Mouse (Mus musculus): ENCODE results near the gene Ccdc43. TPM values are rescaled to one million over a fixed set of nuclear protein-coding genes. Genes with fewer than 3 reads are reported as not detected.
A peak's percentile ranks its signal among the peaks of the same experiment; 100 is the strongest.
"Not testable (repeated sequence)": the region's sequence is repeated elsewhere in the genome, so short reads cannot be mapped to it uniquely, and the experiment has no call there.

The Ccdc43 gene
- 46.5 and 51.1 TPM in 2 replicates for total RNA-seq (2017)

DNA sequence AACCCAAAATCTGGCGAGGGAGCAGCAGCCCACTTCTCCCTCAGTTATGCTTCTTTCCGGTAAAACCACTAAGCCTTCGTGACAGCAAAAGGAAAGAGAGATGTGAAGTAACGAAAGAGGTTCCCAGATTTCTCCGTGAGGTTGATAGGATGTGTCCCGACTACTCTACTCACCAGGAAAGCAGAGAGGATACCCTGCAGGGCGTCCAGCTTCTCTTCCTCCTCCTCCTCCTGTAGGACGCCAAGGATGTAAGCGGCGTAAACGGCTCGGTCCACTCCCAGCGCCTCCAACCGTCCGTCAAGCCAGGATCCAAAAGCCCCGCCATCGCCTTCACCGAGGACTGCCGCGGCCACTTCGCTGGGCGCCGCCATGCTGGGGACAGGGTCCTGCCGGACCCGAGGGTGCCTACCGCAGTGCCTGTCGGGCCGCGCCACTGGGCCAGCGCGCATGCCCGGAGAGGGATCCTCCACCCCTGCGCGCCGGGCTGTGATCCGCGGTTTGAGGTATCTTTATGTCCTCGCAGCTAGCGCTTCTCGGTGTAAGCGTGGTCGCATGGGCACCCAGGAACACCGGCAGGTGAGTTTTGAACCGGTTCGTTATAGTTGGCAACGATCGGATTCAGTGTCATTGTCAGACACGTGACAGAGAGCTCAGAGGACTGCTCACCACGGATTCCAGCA is at the start of gene Ccdc43:
Gene Ccdc43 (minus strand): TSS at position 445 of the 680 bp plus-strand sequence.
- peak; percentile 93 to 95 for ATAC-seq (replicated peaks in 1 of 2; ENCODE audit: insufficient read depth in 1 of 2, low FRiP score in 2 of 2, low TSS enrichment in 1 of 2, low read depth in 1 of 2, poor library complexity in 2 of 2, severe bottlenecking in 2 of 2)

DNA sequence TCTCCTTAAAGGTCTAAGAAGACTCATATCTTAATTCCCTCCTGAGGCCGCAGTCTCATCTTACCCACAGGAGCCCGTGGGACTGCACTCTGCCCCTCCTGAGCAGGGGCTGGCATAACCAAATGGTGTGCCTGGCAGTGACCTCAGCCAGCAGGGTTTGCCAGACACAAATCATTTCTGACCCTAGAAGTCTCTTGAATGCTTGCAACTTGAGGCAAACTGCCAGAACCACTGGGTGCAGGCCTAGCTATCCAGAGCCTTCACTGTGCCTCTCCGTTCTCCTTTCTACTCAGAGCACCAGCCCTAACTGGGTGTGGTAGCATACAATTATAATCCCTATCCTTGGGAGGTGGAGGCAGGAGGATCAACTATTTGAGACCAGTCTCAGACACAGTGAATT is 47.2 kb upstream of the Ccdc43 start:
- ATAC-seq (replicated peaks in 1 of 2; ENCODE audit: insufficient read depth in 1 of 2, low FRiP score in 2 of 2, low TSS enrichment in 1 of 2, low read depth in 1 of 2, poor library complexity in 2 of 2, severe bottlenecking in 2 of 2): no peak

DNA sequence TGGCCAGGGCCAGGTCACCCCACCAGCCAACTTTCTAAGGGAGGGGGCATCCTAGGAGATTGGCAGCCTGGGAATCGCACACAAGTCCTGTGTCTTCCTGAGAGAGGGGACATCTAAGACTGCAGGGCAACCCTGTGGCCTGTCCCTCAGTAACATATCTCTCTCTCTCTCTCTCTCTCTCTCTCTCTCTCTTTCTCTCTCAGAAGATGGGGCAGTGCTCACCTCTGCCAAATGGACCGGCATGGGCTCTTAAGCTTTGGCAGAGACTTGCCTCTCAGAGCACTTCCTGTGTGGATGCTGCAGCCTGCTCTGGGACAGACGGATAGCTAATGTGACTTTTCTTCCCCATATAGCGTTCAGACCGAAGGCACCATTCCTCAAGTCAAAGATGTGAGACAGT is 45.3 kb upstream of the Ccdc43 start:
- no peak for ATAC-seq (replicated peaks in 1 of 2; ENCODE audit: insufficient read depth in 1 of 2, low FRiP score in 2 of 2, low TSS enrichment in 1 of 2, low read depth in 1 of 2, poor library complexity in 2 of 2, severe bottlenecking in 2 of 2)

DNA sequence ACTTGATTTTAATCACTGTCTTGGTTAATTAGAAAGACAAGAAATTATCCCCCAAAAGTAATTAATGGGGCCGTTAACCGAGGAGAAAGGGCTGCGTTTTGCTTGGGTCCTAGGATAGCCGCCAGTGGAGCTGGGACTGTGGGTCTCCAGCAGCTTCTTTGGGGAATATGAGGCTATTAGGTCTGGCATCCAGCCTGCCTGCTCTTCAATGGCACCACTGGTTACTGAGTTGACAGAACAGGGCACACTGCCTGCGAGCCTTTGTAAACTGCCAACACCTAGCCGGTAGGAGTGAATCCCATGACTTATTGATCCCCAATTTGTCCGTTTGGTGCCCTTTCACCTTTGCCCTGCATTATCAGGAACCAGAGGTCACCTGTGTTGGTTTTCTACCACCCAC is 44.5 kb upstream of the Ccdc43 start:
- ATAC-seq (replicated peaks in 1 of 2; ENCODE audit: insufficient read depth in 1 of 2, low FRiP score in 2 of 2, low TSS enrichment in 1 of 2, low read depth in 1 of 2, poor library complexity in 2 of 2, severe bottlenecking in 2 of 2): no peak

DNA sequence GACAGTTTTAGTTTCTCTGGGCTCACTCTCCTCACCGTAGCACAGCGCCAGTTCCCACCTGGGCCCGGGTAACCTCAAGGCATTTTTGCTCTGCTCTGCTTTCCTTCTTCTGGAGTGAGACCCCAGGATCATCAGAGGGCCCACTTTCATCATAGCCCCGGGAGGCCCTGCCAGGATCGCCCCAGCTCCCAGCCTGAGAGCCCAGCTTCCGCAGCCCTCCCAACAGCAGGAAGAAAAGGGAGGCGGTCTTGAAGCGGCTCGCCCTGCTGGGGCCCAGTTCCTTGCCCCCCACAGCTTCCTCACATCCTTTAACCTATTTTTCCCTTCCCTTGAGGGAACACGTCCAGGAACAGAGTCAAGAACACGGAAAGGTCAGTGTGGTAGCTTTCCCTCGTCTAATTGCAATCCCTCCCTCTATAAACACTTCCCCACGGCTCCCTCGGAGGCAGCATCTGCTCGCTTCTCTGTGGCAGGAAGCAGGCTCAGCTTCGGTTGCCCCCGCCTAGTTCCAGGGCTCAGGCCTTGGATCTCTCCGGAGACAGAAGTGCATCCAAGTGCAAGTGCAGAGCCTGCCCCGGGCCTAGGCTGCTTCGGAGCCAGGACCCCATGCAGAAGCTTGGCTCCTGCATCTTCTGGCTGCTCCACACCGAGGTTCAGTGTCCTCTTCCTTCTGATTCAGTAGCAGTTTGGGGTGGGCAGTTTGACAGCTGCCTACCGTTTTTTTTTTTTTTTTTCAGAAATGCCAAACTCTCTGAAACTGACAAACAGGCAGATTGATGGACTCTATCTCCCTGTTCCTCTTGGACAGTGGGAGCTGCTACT is 43.8 kb upstream of the Ccdc43 start:
- peak; percentile 50 to 54; a peak in 2 of 4 replicates for ATAC-seq (replicated peaks in 1 of 2; ENCODE audit: insufficient read depth in 1 of 2, low FRiP score in 2 of 2, low TSS enrichment in 1 of 2, low read depth in 1 of 2, poor library complexity in 2 of 2, severe bottlenecking in 2 of 2)

DNA sequence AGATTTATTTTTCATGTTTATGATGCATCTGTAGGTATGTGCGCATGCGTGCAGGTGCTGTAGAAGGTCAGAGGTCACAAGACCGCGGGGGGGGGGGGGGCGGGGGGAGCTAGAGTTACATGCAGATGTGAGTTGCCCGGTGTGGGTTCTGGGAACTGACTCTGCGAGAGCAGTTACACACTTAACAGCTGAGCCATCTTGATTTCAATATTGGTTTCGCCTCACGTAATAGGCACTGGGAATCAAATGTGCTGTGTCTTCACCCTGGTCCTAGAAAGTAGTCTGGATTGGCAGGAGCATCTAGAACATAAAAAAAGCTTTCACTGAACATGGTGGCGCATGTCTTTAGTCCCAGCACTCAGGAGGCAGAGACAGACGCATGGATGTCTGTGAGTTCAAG is 43.1 kb upstream of the Ccdc43 start:
- ATAC-seq (replicated peaks in 1 of 2; ENCODE audit: insufficient read depth in 1 of 2, low FRiP score in 2 of 2, low TSS enrichment in 1 of 2, low read depth in 1 of 2, poor library complexity in 2 of 2, severe bottlenecking in 2 of 2): no peak

DNA sequence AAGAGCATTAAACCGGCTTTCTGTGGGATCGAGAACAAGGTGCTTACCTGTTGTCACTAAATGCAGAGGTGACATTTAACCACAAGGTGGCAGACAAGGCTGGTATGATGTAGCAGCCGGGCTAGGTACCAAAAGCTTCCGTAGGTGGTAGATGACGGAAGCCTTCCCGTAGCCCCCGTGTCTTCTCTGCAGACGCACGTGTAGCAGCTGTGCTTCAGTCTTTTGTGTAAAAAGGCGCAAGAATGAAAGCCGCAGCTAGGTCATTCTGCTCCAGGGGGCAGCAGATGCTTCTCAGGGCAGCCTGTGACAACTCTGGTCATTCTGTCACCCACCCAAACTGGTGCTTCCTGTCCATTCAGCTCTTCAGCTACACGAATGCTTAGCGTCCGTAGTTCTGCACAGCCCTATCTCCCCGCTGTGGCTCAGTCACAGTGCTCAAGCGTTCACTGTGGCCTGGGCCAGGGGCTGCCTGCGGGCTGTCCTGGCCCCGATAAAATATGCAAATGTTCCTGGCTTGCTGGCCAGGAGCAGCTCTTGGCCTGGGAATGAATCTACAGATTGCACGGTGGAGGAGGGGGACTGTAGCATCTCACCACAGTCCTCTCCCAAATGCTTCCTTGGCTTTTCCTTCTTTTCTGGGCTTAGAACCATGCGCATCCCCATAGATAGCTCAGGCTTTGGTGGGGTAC is 41.8 kb upstream of the Ccdc43 start:
- ATAC-seq (replicated peaks in 1 of 2; ENCODE audit: insufficient read depth in 1 of 2, low FRiP score in 2 of 2, low TSS enrichment in 1 of 2, low read depth in 1 of 2, poor library complexity in 2 of 2, severe bottlenecking in 2 of 2): peak; percentile 67 to 80

DNA sequence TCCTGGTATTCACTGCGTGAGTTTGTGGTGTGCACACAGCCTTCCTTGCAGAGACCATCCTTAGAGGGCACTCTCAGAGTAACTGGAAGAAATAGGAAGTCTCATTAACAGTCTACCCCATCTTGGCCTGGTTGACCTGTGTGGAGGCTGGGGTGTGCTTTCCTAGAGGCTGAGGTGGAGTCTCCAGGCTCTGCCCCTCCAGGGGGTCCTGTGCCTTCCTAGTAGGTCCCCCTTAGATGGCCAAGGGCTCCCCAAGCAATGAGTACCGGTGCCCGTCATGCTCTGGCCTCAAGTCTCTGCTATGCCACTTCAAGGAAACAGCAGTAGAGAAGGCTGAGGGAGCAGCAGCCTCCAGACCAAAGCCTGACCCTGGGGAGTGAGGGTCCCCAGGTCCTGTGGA is 40.5 kb upstream of the Ccdc43 start:
- ATAC-seq (replicated peaks in 1 of 2; ENCODE audit: insufficient read depth in 1 of 2, low FRiP score in 2 of 2, low TSS enrichment in 1 of 2, low read depth in 1 of 2, poor library complexity in 2 of 2, severe bottlenecking in 2 of 2): no peak

DNA sequence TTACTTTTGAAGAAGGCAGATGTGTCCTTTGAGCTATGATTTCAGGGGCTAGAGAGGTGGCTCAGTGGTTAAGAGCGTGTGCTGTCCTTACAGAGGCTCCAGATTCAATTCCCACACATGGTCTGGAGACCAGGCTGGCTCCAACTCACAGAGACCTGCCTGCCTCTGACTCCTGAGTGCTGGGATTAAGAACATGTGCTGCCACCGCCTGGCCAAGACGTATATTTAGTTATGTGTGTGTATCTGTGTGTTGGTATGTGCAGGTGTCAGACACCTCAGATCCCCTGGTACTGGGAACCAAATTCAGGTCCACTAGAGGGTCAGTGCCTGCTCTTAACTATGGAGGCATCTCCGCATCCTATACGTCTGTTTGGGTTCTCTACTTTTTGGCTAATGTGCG is 37.4 kb upstream of the Ccdc43 start:
- ATAC-seq (replicated peaks in 1 of 2; ENCODE audit: insufficient read depth in 1 of 2, low FRiP score in 2 of 2, low TSS enrichment in 1 of 2, low read depth in 1 of 2, poor library complexity in 2 of 2, severe bottlenecking in 2 of 2): no peak

DNA sequence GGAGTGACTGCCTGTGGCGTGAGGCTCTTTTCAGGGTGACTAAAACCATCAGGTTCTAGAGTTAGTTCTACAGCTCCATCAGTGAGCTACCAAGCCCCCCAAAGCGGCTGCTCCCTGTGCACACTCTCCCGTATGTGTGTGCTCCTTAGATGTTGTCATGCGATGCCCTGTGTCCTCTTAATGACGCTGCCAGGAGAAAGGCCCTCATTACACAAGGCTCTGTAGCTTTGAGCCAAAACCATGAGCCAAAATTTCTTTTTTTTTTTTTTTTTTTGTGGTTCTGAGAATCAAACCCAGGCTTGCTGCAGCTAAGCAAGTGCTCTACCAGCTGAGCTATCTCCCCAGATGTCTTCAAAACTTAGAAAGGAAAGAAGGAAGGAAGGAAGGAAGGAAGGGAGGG is 35.6 kb upstream of the Ccdc43 start:
- no peak for ATAC-seq (replicated peaks in 1 of 2; ENCODE audit: insufficient read depth in 1 of 2, low FRiP score in 2 of 2, low TSS enrichment in 1 of 2, low read depth in 1 of 2, poor library complexity in 2 of 2, severe bottlenecking in 2 of 2)

DNA sequence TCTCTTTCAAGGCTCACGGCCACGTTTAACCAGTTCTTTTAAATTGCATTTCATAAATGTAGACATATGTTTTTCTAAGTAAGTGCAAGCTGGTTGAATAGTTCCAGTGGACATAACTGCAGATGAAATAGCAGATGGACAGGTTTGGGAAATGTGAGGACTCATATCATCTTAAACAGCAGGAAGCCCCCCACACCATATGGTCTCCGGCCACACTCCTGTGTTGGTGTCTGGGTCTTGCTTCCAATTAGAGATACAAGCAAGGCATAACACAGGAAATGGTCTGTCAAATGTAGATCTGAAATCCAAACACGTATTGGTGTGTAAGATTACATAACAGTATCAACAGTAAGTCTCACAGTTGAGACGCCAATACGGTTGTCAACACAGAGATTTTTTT is 33.8 kb upstream of the Ccdc43 start:
- no peak for ATAC-seq (replicated peaks in 1 of 2; ENCODE audit: insufficient read depth in 1 of 2, low FRiP score in 2 of 2, low TSS enrichment in 1 of 2, low read depth in 1 of 2, poor library complexity in 2 of 2, severe bottlenecking in 2 of 2)

DNA sequence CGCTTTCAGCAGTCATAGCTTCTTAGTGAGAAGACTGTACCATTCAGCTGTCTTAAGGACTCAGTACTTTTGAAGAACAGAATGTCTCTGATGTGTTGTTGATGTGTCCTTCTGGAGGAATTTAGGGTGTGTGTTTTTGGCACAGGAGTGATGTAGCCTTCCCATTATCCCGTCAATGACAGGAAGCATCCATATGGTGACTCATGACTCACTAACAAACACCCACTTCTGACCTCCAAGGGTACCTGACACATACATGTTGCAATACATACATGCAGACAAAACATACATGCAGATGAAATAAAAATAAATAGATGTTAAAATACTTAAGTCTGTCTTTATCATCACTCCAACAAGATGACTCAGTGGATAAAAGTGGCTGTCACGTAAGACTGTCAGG is 32.3 kb upstream of the Ccdc43 start:
- ATAC-seq (replicated peaks in 1 of 2; ENCODE audit: insufficient read depth in 1 of 2, low FRiP score in 2 of 2, low TSS enrichment in 1 of 2, low read depth in 1 of 2, poor library complexity in 2 of 2, severe bottlenecking in 2 of 2): no peak

DNA sequence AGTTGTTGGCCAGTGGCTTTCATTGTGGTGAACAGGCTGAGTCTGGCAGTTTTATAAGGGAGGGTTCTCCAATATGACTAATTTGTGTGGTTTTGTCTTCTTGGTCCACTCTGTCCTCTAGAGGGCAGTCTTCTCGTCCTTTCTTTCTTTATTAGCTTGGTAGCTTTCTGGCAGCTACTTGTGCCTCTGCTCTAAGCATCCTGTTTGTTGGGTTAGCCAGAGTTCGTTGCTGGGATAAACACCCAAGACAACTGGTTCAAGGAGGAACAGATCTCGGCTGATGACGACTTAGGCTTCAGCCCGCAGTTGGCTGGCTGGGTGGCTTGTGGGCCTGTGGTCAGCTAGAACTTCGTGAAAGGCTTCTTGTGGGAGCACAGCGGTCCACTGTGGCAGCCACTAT is 31.0 kb upstream of the Ccdc43 start:
- peak; percentile 78 to 80 for ATAC-seq (replicated peaks in 1 of 2; ENCODE audit: insufficient read depth in 1 of 2, low FRiP score in 2 of 2, low TSS enrichment in 1 of 2, low read depth in 1 of 2, poor library complexity in 2 of 2, severe bottlenecking in 2 of 2)

DNA sequence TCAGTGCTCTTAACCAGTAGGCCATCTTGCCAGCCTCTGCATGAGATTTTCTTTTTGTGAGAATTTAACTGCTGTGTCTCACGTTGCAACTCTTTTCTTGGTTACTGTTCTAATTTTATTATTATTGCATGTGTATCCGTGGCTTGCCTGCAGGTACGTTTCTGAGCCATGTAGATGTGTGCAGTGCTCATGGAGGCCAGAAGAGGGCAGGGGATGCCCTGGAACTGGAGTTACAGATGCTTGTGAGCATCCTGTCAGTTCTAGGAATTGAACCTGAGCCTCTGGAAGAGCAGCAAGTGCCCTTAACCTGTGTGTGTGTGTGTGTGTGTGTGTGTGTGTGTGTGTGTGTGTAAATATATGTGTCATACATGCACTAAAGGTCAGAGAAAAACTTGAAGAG is 28.0 kb upstream of the Ccdc43 start:
- ATAC-seq (replicated peaks in 1 of 2; ENCODE audit: insufficient read depth in 1 of 2, low FRiP score in 2 of 2, low TSS enrichment in 1 of 2, low read depth in 1 of 2, poor library complexity in 2 of 2, severe bottlenecking in 2 of 2): no peak

DNA sequence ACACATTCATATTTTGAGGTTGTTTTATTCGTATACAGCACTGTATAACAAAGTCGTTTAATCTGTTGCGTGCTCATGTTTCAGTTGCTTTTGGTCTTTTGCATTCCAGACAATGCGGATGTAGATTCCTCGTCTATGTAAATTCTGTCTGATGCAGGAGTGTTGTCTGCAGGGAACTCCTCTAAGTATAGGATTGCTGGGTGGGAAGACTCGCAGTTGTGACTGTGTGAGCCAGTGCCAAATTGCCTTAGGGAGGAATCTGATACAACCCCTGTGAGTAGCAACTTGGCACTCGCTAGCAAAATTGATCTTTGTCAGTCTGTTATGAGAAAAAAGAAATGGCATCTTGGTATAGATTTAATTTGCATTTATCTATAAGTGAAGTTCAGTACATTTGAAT is 18.6 kb upstream of the Ccdc43 start:
- no peak for ATAC-seq (replicated peaks in 1 of 2; ENCODE audit: insufficient read depth in 1 of 2, low FRiP score in 2 of 2, low TSS enrichment in 1 of 2, low read depth in 1 of 2, poor library complexity in 2 of 2, severe bottlenecking in 2 of 2)

DNA sequence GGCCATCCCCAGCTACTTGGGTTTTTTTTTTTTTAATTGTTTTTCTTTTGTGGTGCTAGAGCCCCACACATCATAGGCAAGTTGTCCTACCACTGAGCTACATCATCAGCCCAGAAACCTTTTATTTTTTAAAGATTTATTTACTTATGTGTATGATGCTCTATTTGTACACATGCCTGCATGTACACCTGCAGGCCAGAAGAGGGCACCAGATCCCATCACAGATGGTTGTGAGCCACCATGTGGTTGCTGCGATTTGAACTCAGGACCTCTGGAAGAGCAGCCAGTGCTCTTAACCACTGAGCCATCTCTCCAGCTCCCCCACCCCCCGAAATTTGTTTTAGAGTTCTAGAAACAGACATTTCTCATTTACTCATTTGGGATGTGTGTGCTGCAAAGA is 17.0 kb upstream of the Ccdc43 start:
- ATAC-seq (replicated peaks in 1 of 2; ENCODE audit: insufficient read depth in 1 of 2, low FRiP score in 2 of 2, low TSS enrichment in 1 of 2, low read depth in 1 of 2, poor library complexity in 2 of 2, severe bottlenecking in 2 of 2): not testable (repeated sequence)

DNA sequence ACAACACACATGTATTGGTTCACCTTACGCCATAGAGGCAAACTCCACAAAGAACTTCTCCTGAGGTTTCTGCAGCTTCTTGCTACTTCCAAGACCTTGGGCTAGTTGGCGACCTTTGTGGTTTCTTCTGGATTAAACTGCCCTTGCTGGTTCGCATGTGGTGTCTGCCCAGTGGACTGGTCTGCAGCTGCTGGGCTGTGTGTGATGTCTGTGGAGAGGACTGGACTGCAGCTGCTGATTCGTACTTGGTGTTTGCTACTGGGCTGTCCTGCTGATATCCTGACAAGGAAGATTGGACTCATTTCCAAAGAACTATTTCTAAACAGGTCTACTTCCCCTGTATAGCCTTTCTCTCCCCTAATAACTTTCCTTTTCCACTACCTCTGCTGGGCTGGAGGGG is 14.8 kb upstream of the Ccdc43 start:
- no peak for ATAC-seq (replicated peaks in 1 of 2; ENCODE audit: insufficient read depth in 1 of 2, low FRiP score in 2 of 2, low TSS enrichment in 1 of 2, low read depth in 1 of 2, poor library complexity in 2 of 2, severe bottlenecking in 2 of 2)

DNA sequence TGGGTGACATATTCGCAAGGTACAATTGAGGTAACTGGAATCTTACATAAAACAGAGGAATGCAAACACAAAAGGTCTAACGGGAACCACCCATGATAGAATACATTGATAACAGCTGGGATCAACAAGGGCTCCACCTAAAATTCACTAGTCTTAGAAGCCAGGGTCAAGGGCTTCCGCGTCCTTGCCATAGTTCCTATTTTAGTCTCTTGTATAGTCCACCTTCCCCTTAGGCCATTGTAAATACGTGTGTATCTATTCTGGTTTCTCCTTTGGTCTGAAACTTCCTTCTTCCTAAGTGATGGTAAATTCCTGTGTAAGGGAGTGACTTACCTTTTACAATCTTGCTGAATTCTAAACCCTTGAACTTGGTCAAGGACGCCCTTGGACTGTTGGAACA is 4.6 kb upstream of the Ccdc43 start:
- ATAC-seq (replicated peaks in 1 of 2; ENCODE audit: insufficient read depth in 1 of 2, low FRiP score in 2 of 2, low TSS enrichment in 1 of 2, low read depth in 1 of 2, poor library complexity in 2 of 2, severe bottlenecking in 2 of 2): not testable (repeated sequence)
